In the genomic region with DNA sequence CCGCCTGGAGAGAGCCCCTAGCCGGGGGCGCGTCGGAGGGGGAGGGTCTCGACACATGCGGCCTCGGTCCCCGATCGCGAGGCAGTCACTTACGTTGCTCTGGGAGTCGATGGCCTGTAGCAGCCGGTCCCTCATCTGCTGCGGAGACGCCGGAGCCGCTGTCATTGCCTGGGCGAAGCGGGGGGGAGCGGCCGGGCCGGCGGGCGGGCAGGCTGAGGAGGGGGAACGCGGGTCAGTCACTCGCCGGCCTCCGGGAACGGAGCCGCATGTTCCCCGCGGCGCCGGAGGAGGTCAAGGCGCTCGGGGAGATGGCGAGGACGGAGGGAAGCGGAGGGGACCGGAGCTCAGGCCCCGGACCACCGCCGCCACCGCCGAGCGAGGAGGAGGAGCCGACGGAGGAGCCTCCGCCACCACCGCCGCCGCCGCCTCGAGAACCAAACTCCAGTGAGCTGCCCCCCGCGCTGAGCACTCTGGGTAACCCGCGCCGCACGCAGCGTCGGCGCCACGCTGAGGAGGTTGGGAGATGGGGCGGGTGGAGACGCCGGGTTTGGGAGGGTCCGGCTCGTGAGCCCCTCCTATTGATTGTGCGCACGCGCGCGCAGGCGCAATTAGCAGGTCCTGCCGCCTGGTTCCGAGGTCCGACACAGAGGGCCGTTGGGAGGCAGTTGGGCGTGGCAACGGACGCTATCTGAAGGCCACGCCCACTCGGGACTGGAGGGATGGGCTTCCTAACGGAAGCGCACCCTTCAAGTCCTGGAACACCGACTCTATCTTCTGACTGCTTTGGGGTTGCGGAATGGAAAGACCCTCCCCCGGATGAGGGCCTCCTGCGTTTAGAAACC, we compare ENCODE assay signal across 8 mouse cellular contexts. TPM values are rescaled to one million over a fixed set of nuclear protein-coding genes. Genes with fewer than 3 reads are reported as not detected.
DNase-seq lines count a peak whose midpoint lies in the region; ATAC-seq lines count a peak whose summit lies in the region.

A gene (minus strand): TSS at position 469 of the 842 bp plus-strand sequence.

- H3K36me3 ChIP-seq in heart, embryonic 13.5 days: peaks cover 25% of the 10 kb centered on the region
- H3K36me3 ChIP-seq in liver, embryonic 12.5 days: peaks cover 38% of the 10 kb centered on the region
- H3K36me3 ChIP-seq in stomach, embryonic 15.5 days: 0 out of 2 replicates have a peak, but pooled peaks cover 5% of the 10 kb centered on the region

- H3K4me3 ChIP-seq in brown adipose tissue, adult 24 weeks (ENCODE audit: insufficient read depth, low read depth, low read length): peak within 1 kb of the TSS; percentile 91
- peak within 1 kb of the TSS; percentile 98 for H3K4me3 ChIP-seq in heart, embryonic 13.5 days
- peak within 1 kb of the TSS; percentile 99 for H3K4me3 ChIP-seq in liver, embryonic 12.5 days
- peak within 1 kb of the TSS; percentile 77 for H3K4me3 ChIP-seq in stomach, embryonic 15.5 days (replicated peaks)

- DNase-seq in CD4-positive, CD25-positive, alpha-beta regulatory T cell, adult 2 months (ENCODE audit: low read depth, low spot score): peak; percentile 98
- DNase-seq in fat pad, adult 2 months (ENCODE audit: extremely low read depth, low read depth, low spot score): peak; percentile 84
- peak; percentile 99 for DNase-seq in kidney, postnatal 10 days
- peak; percentile 94 to 96 for DNase-seq in natural killer cell, adult 2 months (ENCODE audit: low spot score in 2 of 2)

- H3K9ac ChIP-seq in heart, embryonic 13.5 days: peak within 1 kb of the TSS; percentile 99
- H3K9ac ChIP-seq in liver, embryonic 12.5 days: peak within 1 kb of the TSS; percentile 100
- H3K9ac ChIP-seq in stomach, embryonic 15.5 days: peak within 1 kb of the TSS; percentile 94

- H3K4me2 ChIP-seq in heart, embryonic 13.5 days: peak within 1 kb of the TSS; percentile 92
- peak within 1 kb of the TSS; percentile 99 for H3K4me2 ChIP-seq in liver, embryonic 12.5 days
- peak within 1 kb of the TSS; percentile 86 for H3K4me2 ChIP-seq in stomach, embryonic 15.5 days

- under 1% methylated on average over 87 of the region's 92 CpGs for WGBS in heart, embryonic 13.5 days
- under 1% methylated on average over 87 of the region's 92 CpGs for WGBS in liver, embryonic 12.5 days (ENCODE audit: insufficient replicate concordance)
- WGBS in stomach, embryonic 15.5 days: under 1% methylated on average over 90 of the region's 92 CpGs

- H3K27ac ChIP-seq in brown adipose tissue, adult 24 weeks (replicated peaks; ENCODE audit: low read depth, low read length): peak within 1 kb of the TSS; percentile 41; the same call in 1 of the 2 replicates
- peak within 1 kb of the TSS; percentile 98 for H3K27ac ChIP-seq in heart, embryonic 13.5 days (replicated peaks)
- H3K27ac ChIP-seq in liver, embryonic 12.5 days: peak within 1 kb of the TSS; percentile 91
- peak within 1 kb of the TSS; percentile 93 for H3K27ac ChIP-seq in stomach, embryonic 15.5 days

- peaks cover 7% of the 10 kb centered on the region; the same call in 1 of the 2 replicates for H3K4me1 ChIP-seq in brown adipose tissue, adult 24 weeks (ENCODE audit: control insufficient read depth, insufficient read depth, insufficient read length, low read length)
- peaks cover 31% of the 10 kb centered on the region for H3K4me1 ChIP-seq in heart, embryonic 13.5 days
- peaks cover 59% of the 10 kb centered on the region for H3K4me1 ChIP-seq in liver, embryonic 12.5 days
- H3K4me1 ChIP-seq in stomach, embryonic 15.5 days: peaks cover 25% of the 10 kb centered on the region

- no peaks in the 10 kb centered on the region for H3K27me3 ChIP-seq in heart, embryonic 13.5 days (replicated peaks)
- H3K27me3 ChIP-seq in liver, embryonic 12.5 days (replicated peaks): no peaks in the 10 kb centered on the region
- H3K27me3 ChIP-seq in stomach, embryonic 15.5 days (replicated peaks): no peaks in the 10 kb centered on the region

- ATAC-seq in heart, embryonic 13.5 days (ENCODE audit: extremely low read depth, insufficient number of reproducible peaks, low FRiP score, low TSS enrichment): peak; percentile 92
- ATAC-seq in liver, embryonic 12.5 days: peak; percentile 95
- peak; percentile 97 for ATAC-seq in stomach, embryonic 15.5 days (ENCODE audit: insufficient read depth, low FRiP score, low read depth)

- H3K9me3 ChIP-seq in heart, embryonic 13.5 days: no peaks in the 10 kb centered on the region
- H3K9me3 ChIP-seq in liver, embryonic 12.5 days (replicated peaks): no peaks in the 10 kb centered on the region
- H3K9me3 ChIP-seq in stomach, embryonic 15.5 days: no peaks in the 10 kb centered on the region

RNA-seq across cellular contexts. Expression of the gene that starts here (rescaled TPM):
- 3.3 TPM in 2 replicates for polyA plus RNA-seq in brown adipose tissue, adult 24 weeks (2012; ENCODE audit: insufficient read depth, insufficient read length, missing spikeins)
- polyA plus RNA-seq in heart, embryonic 13.5 days (2015; fragmentation: Nextera tagmentation; extraction: Ambion mirVana): 9.1 and 9.3 TPM in 2 replicates
- 11.3 and 11.6 TPM in 2 replicates for polyA plus RNA-seq in liver, embryonic 12.5 days (2016; fragmentation: Nextera tagmentation; extraction: Ambion mirVana)
- 14.4 and 15.6 TPM in 2 replicates for polyA plus RNA-seq in stomach, embryonic 15.5 days (2015; fragmentation: Nextera tagmentation; extraction: Ambion mirVana)

Comparison
In these comparisons a context has a peak if more than half of its experiments do, and no peak if none do; other contexts are left out.
1. Peak in every context shown above with its lines: DNase-seq, ATAC-seq, H3K4me3 ChIP-seq and H3K27ac ChIP-seq.
2. H3K27ac ChIP-seq: peak in every context shown above with its lines; median percentile 98 in heart, embryonic 13.5 days; 93 in stomach, embryonic 15.5 days; 91 in liver, embryonic 12.5 days; 41 in brown adipose tissue, adult 24 weeks.